In genomic region chr17:56829795-56830194, GRCm38 (mm10) we compare ENCODE assay signal across 9 mouse cellular contexts. TPM values are rescaled to one million over a fixed set of nuclear protein-coding genes. Genes with fewer than 3 reads are reported as not detected.
A peak's percentile ranks its signal among the peaks of the same experiment; 100 is the strongest.
DNase-seq lines count a peak whose midpoint lies in the region; ATAC-seq lines count a peak whose summit lies in the region.
"Had no signal": no experiment of that assay in that cellular context is flagged by ENCODE, and none has a peak within 500 bp of the region (broad histone marks: within the 10 kb centered on the region; RNA-seq: fewer than 3 reads in every experiment).

No protein-coding gene starts in this region.

- no peaks in the 10 kb centered on the region for H3K36me3 ChIP-seq in hindbrain, embryonic 11.5 days (ENCODE audit: control insufficient read depth, insufficient read depth, low read length)
- H3K36me3 ChIP-seq in midbrain, embryonic 10.5 days: no peaks in the 10 kb centered on the region

- H3K9me3 ChIP-seq in hindbrain, embryonic 11.5 days (ENCODE audit: control insufficient read depth, low read length): no peaks in the 10 kb centered on the region
- H3K9me3 ChIP-seq in midbrain, embryonic 10.5 days (replicated peaks): no peaks in the 10 kb centered on the region

- DNase-seq in adrenal gland, postnatal 14 days: peak; percentile 41
- DNase-seq in adrenal gland, postnatal 4 days (ENCODE audit: low spot score in 2 of 2): no peak
- peak; percentile 51 to 65 for DNase-seq in spleen, postnatal 10 days (ENCODE audit: low spot score in 2 of 2)
- no peak for DNase-seq in spleen, postnatal 4 days (ENCODE audit: low spot score in 2 of 2)
- peak; percentile 44 for DNase-seq in hindbrain, embryonic 11.5 days (ENCODE audit: low spot score)
- peak; percentile 55 for DNase-seq in midbrain, embryonic 10.5 days (ENCODE audit: low spot score)
- no peak for DNase-seq in right cerebral cortex, postnatal 10 days (ENCODE audit: low spot score in 2 of 2)
- no peak for DNase-seq in urinary bladder, postnatal 25 days (ENCODE audit: low spot score)

- no peaks in the 10 kb centered on the region for H3K4me1 ChIP-seq in hindbrain, embryonic 11.5 days (replicated peaks; ENCODE audit: control insufficient read depth, insufficient read depth, low read length)
- peaks cover 29% of the 10 kb centered on the region for H3K4me1 ChIP-seq in midbrain, embryonic 10.5 days

- no peak for ATAC-seq in hindbrain, embryonic 11.5 days (ENCODE audit: low FRiP score)

- peak overlapping the region; percentile 65 for H3K4me3 ChIP-seq in hindbrain, embryonic 11.5 days (ENCODE audit: low read depth, low read length)
- peak overlapping the region; percentile 68 for H3K4me3 ChIP-seq in midbrain, embryonic 10.5 days

- H3K27me3 ChIP-seq in hindbrain, embryonic 11.5 days (ENCODE audit: control insufficient read depth, insufficient read depth, low read length): peaks cover 5% of the 10 kb centered on the region; the same call in 1 of the 2 replicates
- H3K27me3 ChIP-seq in midbrain, embryonic 10.5 days (ENCODE audit: low read depth, poor library complexity, severe bottlenecking): peaks cover 51% of the 10 kb centered on the region

- under 1% methylated on average over 27 of the region's 27 CpGs for WGBS in hindbrain, embryonic 11.5 days
- under 1% methylated on average over 27 of the region's 27 CpGs for WGBS in midbrain, embryonic 10.5 days

- H3K9ac ChIP-seq in hindbrain, embryonic 11.5 days (ENCODE audit: low read depth, low read length): peak overlapping the region; percentile 56

- H3K27ac ChIP-seq in hindbrain, embryonic 11.5 days (ENCODE audit: low read depth, low read length): no peak overlapping the region
- H3K27ac ChIP-seq in midbrain, embryonic 10.5 days (replicated peaks): peak overlapping the region; percentile 83

- H3K4me2 ChIP-seq in hindbrain, embryonic 11.5 days (replicated peaks; ENCODE audit: low read depth, low read length): peak overlapping the region; percentile 75

RNA-seq across cellular contexts. Expression of gene Rfx2, which starts 1.0 kb away (rescaled TPM):
- total RNA-seq in adrenal gland, postnatal 14 days (2021): 5.9 and 6.0 TPM in 2 replicates
- 1 to 10 TPM; 7.4 to 7.6 TPM for total RNA-seq in adrenal gland, postnatal 4 days (2021)
- 6.4 and 6.7 TPM in 2 replicates for polyA plus RNA-seq in hindbrain, embryonic 11.5 days (2014; fragmentation: Nextera tagmentation; extraction: Ambion mirVana)
- polyA plus RNA-seq in midbrain, embryonic 10.5 days (2016; fragmentation: Nextera tagmentation; extraction: Ambion mirVana): 9.8 TPM in 2 replicates

RNA-seq across cellular contexts. Expression of gene Acsbg2, which starts 44.5 kb away (rescaled TPM):
- 0.44 and 0.64 TPM in 2 replicates for total RNA-seq in adrenal gland, postnatal 14 days (2021)
- under 1 TPM in 1 of 2 experiments, not detected in 1; 0.25 TPM for total RNA-seq in adrenal gland, postnatal 4 days (2021)
- polyA plus RNA-seq in hindbrain, embryonic 11.5 days (2014; fragmentation: Nextera tagmentation; extraction: Ambion mirVana): not detected in 2 replicates
- not detected in 2 replicates for polyA plus RNA-seq in midbrain, embryonic 10.5 days (2016; fragmentation: Nextera tagmentation; extraction: Ambion mirVana)
- total RNA-seq: hematopoietic stem cell, adult 5-6 weeks had no signal

RNA-seq across cellular contexts. Expression of gene 1700061G19Rik, which starts 45.5 kb away (rescaled TPM):
- total RNA-seq in adrenal gland, postnatal 14 days (2021): 7.2 and 7.3 TPM in 2 replicates
- total RNA-seq in adrenal gland, postnatal 4 days (2021): 1 to 10 TPM; 1.1 to 2.7 TPM
- 0.25 and 0.26 TPM in 2 replicates for polyA plus RNA-seq in hindbrain, embryonic 11.5 days (2014; fragmentation: Nextera tagmentation; extraction: Ambion mirVana)
- 0.48 and 0.66 TPM in 2 replicates for polyA plus RNA-seq in midbrain, embryonic 10.5 days (2016; fragmentation: Nextera tagmentation; extraction: Ambion mirVana)
- total RNA-seq: hematopoietic stem cell, adult 5-6 weeks had no signal

RNA-seq across cellular contexts. Expression of gene Prr22, which starts 59.7 kb away (rescaled TPM):
- 0.30 and 1.0 TPM in 2 replicates for total RNA-seq in adrenal gland, postnatal 14 days (2021)
- under 1 TPM; 0.76 to 0.90 TPM for total RNA-seq in adrenal gland, postnatal 4 days (2021)
- polyA plus RNA-seq in hindbrain, embryonic 11.5 days (2014; fragmentation: Nextera tagmentation; extraction: Ambion mirVana): 0.49 and 0.71 TPM in 2 replicates
- polyA plus RNA-seq in midbrain, embryonic 10.5 days (2016; fragmentation: Nextera tagmentation; extraction: Ambion mirVana): 1.5 and 2.2 TPM in 2 replicates
- total RNA-seq: hematopoietic stem cell, adult 5-6 weeks had no signal

Comparison
In these comparisons a context has a peak if more than half of its experiments do, and no peak if none do; other contexts are left out.
1. DNase-seq: peak in adrenal gland, postnatal 14 days (single experiment), spleen, postnatal 10 days (2 of 2), hindbrain, embryonic 11.5 days (single experiment) and midbrain, embryonic 10.5 days (single experiment); none in adrenal gland, postnatal 4 days (0 of 2), spleen, postnatal 4 days (0 of 2), right cerebral cortex, postnatal 10 days (0 of 2) and urinary bladder, postnatal 25 days (single experiment).